Mouse (Mus musculus) heart, embryonic 10.5 days (tissue): ENCODE results near the gene Sdk1. TPM values are rescaled to one million over a fixed set of nuclear protein-coding genes. Genes with fewer than 3 reads are reported as not detected.

ENCODE experiments used
- DNase-seq: peaks from one replicate; pipeline ENCODE4 v3.0.0-alpha.2; 2017; ENCODE audit warnings: low spot score
- H3K27ac ChIP-seq: fragments of 300-500 bp; sonication (generic); 2 replicates; pipeline ENCODE4 v1.5.1; 2016; ENCODE audit warnings: mild to moderate bottlenecking
- H3K27me3 ChIP-seq: fragments of 300-500 bp; sonication (generic); 2 replicates; pipeline ENCODE4 v1.6.1; 2016; ENCODE audit warnings: mild to moderate bottlenecking; ENCODE audit not compliant: poor library complexity, insufficient read depth, severe bottlenecking
- H3K36me3 ChIP-seq: fragments of 300-500 bp; sonication (generic); 2 replicates; pipeline ENCODE4 v1.6.1; 2016; ENCODE audit warnings: mild to moderate bottlenecking, moderate library complexity
- H3K4me1 ChIP-seq: fragments of 300-500 bp; sonication (generic); 2 replicates; pipeline ENCODE4 v1.6.1; 2016; ENCODE audit warnings: mild to moderate bottlenecking
- H3K4me3 ChIP-seq: fragments of 300-500 bp; sonication (generic); 2 replicates; pipeline ENCODE4 v1.5.1; 2016; ENCODE audit warnings: mild to moderate bottlenecking, moderate library complexity
- H3K9me3 ChIP-seq: fragments of 300-500 bp; sonication (generic); 2 replicates; pipeline ENCODE4 v1.6.1; 2016; ENCODE audit warnings: mild to moderate bottlenecking, moderate library complexity
- WGBS: fragments of 180-500 bp; shearing (Covaris S2); methylation state at CpG from one replicate; pipeline ENCODE4 v1.1.7; 2016; 5-methylcytosine and 5-hydroxymethylcytosine counted together
- polyA plus RNA-seq: library from polyadenylated mRNA; unstranded; fragments of >200 nt; fragmentation: Nextera tagmentation; extraction: Ambion mirVana; gene quantifications from 2 replicates; pipeline ENCODE4 v1.2.1, GENCODE M21; 2016

The Sdk1 gene
- polyA plus RNA-seq, 1 experiment from 2014 or later, result 3.1 TPM

GRCm38 (mm10) chr5:141363956-141364355, 122.7 kb downstream of the Sdk1 start:
- WGBS, result 73% methylated on average over 3 of the region's 3 CpGs
- DNase-seq, result no peak

GRCm38 (mm10) chr5:141368567-141368966, 127.3 kb downstream of the Sdk1 start:
- WGBS, result 61% methylated on average over 4 of the region's 4 CpGs
- DNase-seq, result no peak
- Histone ChIP-seq H3K4me1 (peaks cover 31% of the 10 kb centered on the region), H3K27me3 (no peaks in the 10 kb centered on the region), H3K27ac (no peak overlapping the region), H3K4me3 (no peak overlapping the region), H3K9me3 (no peaks in the 10 kb centered on the region), H3K36me3 (no peaks in the 10 kb centered on the region)

More at GRCm38 (mm10) chr5:141363956-141364355, 122.7 kb downstream of the Sdk1 start:
- no peaks in the 10 kb centered on the region for H3K27me3 ChIP-seq
- no peaks in the 10 kb centered on the region for H3K36me3 ChIP-seq
- H3K4me1 ChIP-seq, result peaks cover 16% of the 10 kb centered on the region
- no peaks in the 10 kb centered on the region for H3K9me3 ChIP-seq
- no peak overlapping the region for H3K27ac ChIP-seq
- H3K4me3 ChIP-seq, result no peak overlapping the region

DNA sequence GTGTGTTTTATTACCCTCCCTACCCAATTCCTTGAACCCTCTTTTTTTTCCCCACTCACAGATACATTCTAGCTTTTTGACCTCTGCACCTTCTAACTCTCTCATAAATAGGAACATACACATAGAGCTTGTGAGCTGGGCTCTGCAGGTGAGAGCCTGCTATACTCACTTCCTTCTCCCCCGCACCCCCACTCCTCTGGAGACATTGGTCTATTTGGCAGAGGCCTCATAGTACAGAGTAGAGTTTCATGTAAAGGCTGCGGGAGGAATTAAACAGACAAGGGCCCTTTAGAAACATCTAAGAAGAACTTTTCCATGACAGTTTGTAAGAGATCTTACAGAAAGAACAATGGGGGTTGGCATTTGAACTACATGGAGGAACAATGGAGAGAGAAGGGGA, 133.5 kb downstream of the Sdk1 start:
- Histone ChIP-seq H3K4me3 (no peak overlapping the region), H3K36me3 (no peaks in the 10 kb centered on the region), H3K27me3 (no peaks in the 10 kb centered on the region), H3K4me1 (peaks cover 37% of the 10 kb centered on the region), H3K9me3 (no peaks in the 10 kb centered on the region), H3K27ac (no peak overlapping the region)
- no peak for DNase-seq
- WGBS, result 83% methylated on average over 2 of the region's 2 CpGs

- no peak overlapping the region for H3K4me3 ChIP-seq
- peak overlapping the region; percentile 52 for H3K27ac ChIP-seq
- no peaks in the 10 kb centered on the region for H3K9me3 ChIP-seq
- peaks cover 21% of the 10 kb centered on the region for H3K4me1 ChIP-seq
- no peak for DNase-seq
- WGBS, result 68% methylated on average over 9 of the region's 9 CpGs
- H3K27me3 ChIP-seq, result no peaks in the 10 kb centered on the region
- no peaks in the 10 kb centered on the region for H3K36me3 ChIP-seq
These were observed 138.8 kb downstream of the Sdk1 start for GRCm38 (mm10) chr5:141379836-141380773.

GRCm38 (mm10) chr5:141380774-141381156, 139.5 kb downstream of the Sdk1 start:
- Histone ChIP-seq H3K27me3 (no peaks in the 10 kb centered on the region), H3K9me3 (no peaks in the 10 kb centered on the region), H3K4me1 (peaks cover 17% of the 10 kb centered on the region), H3K36me3 (no peaks in the 10 kb centered on the region), H3K4me3 (no peak overlapping the region), H3K27ac (peak overlapping the region; percentile 52)
- 83% methylated on average over 3 of the region's 3 CpGs for WGBS
- no peak for DNase-seq

DNA sequence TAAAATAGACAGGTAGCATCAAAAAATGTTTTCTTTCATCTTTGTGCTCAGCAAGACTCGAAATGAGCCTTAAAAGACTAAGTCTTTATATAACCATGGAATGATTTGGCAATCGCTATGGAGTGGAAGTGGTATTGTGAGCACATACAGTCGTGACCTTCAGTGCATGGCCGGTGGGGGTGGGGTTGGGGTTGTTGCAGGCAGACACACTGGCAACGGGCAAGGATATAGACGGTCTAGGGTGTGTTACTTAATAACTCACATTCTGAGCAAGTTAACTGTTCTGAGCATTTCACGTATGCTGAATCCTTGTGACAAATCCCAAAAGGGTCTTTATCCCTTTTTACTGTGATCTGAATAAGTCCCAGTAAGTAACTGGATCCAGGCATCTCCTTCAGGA, 140.3 kb downstream of the Sdk1 start:
- WGBS, result 83% methylated on average over 7 of the region's 7 CpGs
- DNase-seq, result no peak

GRCm38 (mm10) chr5:141382246-141382835, 141.1 kb downstream of the Sdk1 start:
- 87% methylated on average over 5 of the region's 5 CpGs for WGBS
- no peak overlapping the region for H3K4me3 ChIP-seq
- H3K27ac ChIP-seq, result no peak overlapping the region
- no peaks in the 10 kb centered on the region for H3K27me3 ChIP-seq
- H3K9me3 ChIP-seq, result no peaks in the 10 kb centered on the region
- H3K36me3 ChIP-seq, result no peaks in the 10 kb centered on the region
- no peak for DNase-seq
- H3K4me1 ChIP-seq, result peaks cover 17% of the 10 kb centered on the region

More for the DNA sequence above, 140.3 kb downstream of the Sdk1 start:
- Histone ChIP-seq H3K27me3 (no peaks in the 10 kb centered on the region), H3K36me3 (no peaks in the 10 kb centered on the region), H3K9me3 (no peaks in the 10 kb centered on the region), H3K4me1 (peaks cover 17% of the 10 kb centered on the region), H3K27ac (no peak overlapping the region), H3K4me3 (no peak overlapping the region)

DNA sequence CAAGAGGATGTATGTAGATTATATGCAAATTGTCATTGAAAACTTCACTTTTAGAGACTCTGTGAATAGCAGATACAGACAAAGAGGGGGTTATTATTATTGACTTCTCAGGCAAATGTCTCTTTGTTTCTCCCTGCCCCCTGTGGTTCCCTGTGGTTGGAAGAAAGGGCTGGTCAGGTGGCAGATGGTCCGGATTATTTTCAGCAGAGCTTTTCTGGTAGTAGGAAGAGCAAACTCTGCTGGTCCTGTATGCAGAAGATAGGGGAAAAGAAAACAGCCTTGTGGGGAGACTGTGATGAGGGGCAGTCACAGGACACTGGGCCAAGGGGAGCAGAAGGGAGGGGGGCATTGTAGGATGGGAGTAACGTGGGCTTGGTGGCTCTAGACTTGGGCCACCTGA, 147.2 kb downstream of the Sdk1 start:
- Histone ChIP-seq H3K4me3 (no peak overlapping the region), H3K4me1 (peaks cover 16% of the 10 kb centered on the region; the same call in 1 of the 2 replicates), H3K36me3 (no peaks in the 10 kb centered on the region), H3K27ac (no peak overlapping the region), H3K27me3 (no peaks in the 10 kb centered on the region), H3K9me3 (no peaks in the 10 kb centered on the region)
- no peak for DNase-seq
- WGBS, result 58% methylated on average over 2 of the region's 2 CpGs

DNA sequence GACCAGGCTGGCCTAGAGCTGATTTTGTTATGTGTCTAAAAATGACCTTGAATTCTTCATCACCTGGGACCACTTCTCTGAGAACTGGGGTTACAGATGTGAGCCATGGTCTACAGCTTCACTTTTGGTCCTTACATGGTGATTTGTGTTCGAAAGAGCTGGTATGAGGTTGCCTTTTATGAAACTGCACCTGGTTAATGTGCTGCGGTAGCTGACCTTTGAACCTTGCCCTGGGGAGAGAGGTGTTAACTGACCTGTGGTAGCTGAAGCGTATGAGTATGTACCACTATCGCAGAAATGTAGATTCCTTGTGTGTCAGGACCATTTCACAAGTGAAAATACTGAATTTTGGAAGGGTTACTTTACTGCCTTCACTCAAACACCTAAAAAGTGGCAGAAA, 149.3 kb downstream of the Sdk1 start:
- DNase-seq, result no peak

GRCm38 (mm10) chr5:141391153-141391552, 149.9 kb downstream of the Sdk1 start:
- Histone ChIP-seq H3K4me3 (no peak overlapping the region), H3K4me1 (peaks cover 20% of the 10 kb centered on the region; the same call in 1 of the 2 replicates), H3K9me3 (no peaks in the 10 kb centered on the region), H3K36me3 (no peaks in the 10 kb centered on the region), H3K27ac (no peak overlapping the region), H3K27me3 (no peaks in the 10 kb centered on the region)
- DNase-seq, result no peak
- 85% methylated on average over 5 of the region's 5 CpGs for WGBS

More for the DNA sequence above, 149.3 kb downstream of the Sdk1 start:
- no peaks in the 10 kb centered on the region for H3K27me3 ChIP-seq
- WGBS, result 82% methylated on average over 4 of the region's 4 CpGs
- H3K4me3 ChIP-seq, result no peak overlapping the region
- H3K4me1 ChIP-seq, result peaks cover 20% of the 10 kb centered on the region; the same call in 1 of the 2 replicates
- no peak overlapping the region for H3K27ac ChIP-seq
- H3K36me3 ChIP-seq, result no peaks in the 10 kb centered on the region
- no peaks in the 10 kb centered on the region for H3K9me3 ChIP-seq

GRCm38 (mm10) chr5:141393846-141394245, 152.6 kb downstream of the Sdk1 start:
- Histone ChIP-seq H3K9me3 (no peaks in the 10 kb centered on the region), H3K36me3 (no peaks in the 10 kb centered on the region), H3K4me1 (peaks cover 15% of the 10 kb centered on the region; the same call in 1 of the 2 replicates), H3K27me3 (no peaks in the 10 kb centered on the region), H3K4me3 (no peak overlapping the region), H3K27ac (no peak overlapping the region)
- DNase-seq, result no peak
- 79% methylated on average over 4 of the region's 4 CpGs for WGBS

DNA sequence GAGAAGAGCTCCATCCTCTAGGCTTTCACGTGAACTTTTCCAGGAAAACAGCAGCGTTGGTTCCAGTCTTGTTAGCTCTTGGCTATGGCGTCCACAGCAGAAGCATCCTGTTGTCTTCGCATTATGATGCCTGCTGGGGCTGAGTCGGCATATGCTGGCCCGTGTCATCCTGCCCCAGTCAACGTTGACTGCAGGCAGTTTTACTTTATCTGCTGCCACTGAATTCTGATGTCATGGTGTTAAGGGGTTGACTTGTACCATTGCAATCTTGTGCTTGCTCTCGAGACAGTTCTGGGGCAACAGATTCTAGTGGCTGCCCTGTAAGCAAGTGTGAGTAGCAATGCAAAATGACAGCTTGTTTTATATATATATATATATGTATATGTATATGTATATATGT, 153.3 kb downstream of the Sdk1 start:
- Histone ChIP-seq H3K27me3 (no peaks in the 10 kb centered on the region), H3K9me3 (no peaks in the 10 kb centered on the region), H3K27ac (no peak overlapping the region), H3K36me3 (no peaks in the 10 kb centered on the region), H3K4me1 (peaks cover 15% of the 10 kb centered on the region; the same call in 1 of the 2 replicates), H3K4me3 (no peak overlapping the region)
- DNase-seq, result no peak
- WGBS, result 85% methylated on average over 8 of the region's 8 CpGs

DNA sequence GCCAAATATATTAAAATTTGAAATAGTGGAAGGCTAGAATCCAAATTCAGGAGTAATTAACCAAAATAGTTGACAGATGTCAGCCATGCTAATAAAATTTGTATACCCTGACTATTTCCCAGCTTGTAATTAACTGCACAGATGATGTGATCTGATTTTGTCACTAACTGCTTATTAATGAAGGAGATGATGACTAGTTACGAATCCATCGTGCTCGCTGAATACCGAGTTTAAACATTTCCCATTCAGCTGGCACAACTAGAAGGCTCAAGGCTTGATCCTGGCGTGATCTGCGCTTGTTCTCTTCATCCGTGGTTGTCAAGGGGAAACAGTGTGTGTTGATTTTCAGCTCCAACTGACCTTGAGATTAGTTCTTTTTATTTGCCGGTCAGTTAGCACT, 162.5 kb downstream of the Sdk1 start:
- DNase-seq, result no peak
- Histone ChIP-seq H3K27ac (no peak overlapping the region), H3K27me3 (no peaks in the 10 kb centered on the region), H3K9me3 (no peaks in the 10 kb centered on the region), H3K4me1 (peaks cover 30% of the 10 kb centered on the region), H3K36me3 (no peaks in the 10 kb centered on the region), H3K4me3 (no peak overlapping the region)
- 84% methylated on average over 8 of the region's 8 CpGs for WGBS
